Mouse (Mus musculus) left cerebral cortex, adult 2 months (tissue): ENCODE results near the gene Rabep1. TPM values are rescaled to one million over a fixed set of nuclear protein-coding genes. Genes with fewer than 3 reads are reported as not detected.
A peak's percentile ranks its signal among the peaks of the same experiment; 100 is the strongest.

Experiments used
- DNase-seq, 2 experiments: peaks; one replicate each; pipeline ENCODE4 v3.0.0; 2021 to 2022; ENCODE audit warnings: low spot score in 2 of 2, mixed read lengths in 1 of 2; ENCODE audit errors: extremely low spot score in 1 of 2
- H3K27ac ChIP-seq: fragments of 200-600 bp; 2 replicates; pipeline ENCODE4 v1.8.1; 2022
- H3K4me3 ChIP-seq: fragments of 200-600 bp; 2 replicates; pipeline ENCODE4 v1.8.1; 2022
- CTCF ChIP-seq: fragments of 200-600 bp; IDR thresholded peaks from 2 replicates; pipeline ENCODE4 v1.8.1; 2022; ENCODE audit warnings: antibody characterized with exemption, mild to moderate bottlenecking, moderate library complexity
- intact Hi-C: fragments of 180-260 bp; cut with DNase I; formaldehyde crosslinking; loops from one replicate; pipeline ENCODE4 v1.15.1; 2025
- total RNA-seq, 2 experiments: library from RNA; stranded (reverse); gene quantifications; 2 replicates each; pipeline ENCODE4 v1.2.3; 2021

Rabep1 gene
- total RNA-seq, 2 experiments from 2014 or later, result 125 to 132 TPM

- no peak overlapping the region for H3K4me3 ChIP-seq
- intact Hi-C loops, result no loop called here
- peak overlapping the region; percentile 64; the same call in 1 of the 2 replicates for H3K27ac ChIP-seq
- no peak for TF ChIP-seq CTCF
- DNase-seq, result peak; percentile 32 to 39
Measured at GRCm38 (mm10) chr11:70917896-70918295, 73.3 kb downstream of the Rabep1 start.

GRCm38 (mm10) chr11:70919524-70919923 is 74.9 kb downstream of the Rabep1 start:
- Histone ChIP-seq H3K4me3 (no peak overlapping the region), H3K27ac (no peak overlapping the region)
- TF ChIP-seq CTCF, result no peak
- no peak for DNase-seq
- intact Hi-C loops, result no loop called here

- intact Hi-C loops, result no loop called here
- TF ChIP-seq CTCF, result no peak
- no peak for DNase-seq
- no peak overlapping the region for H3K27ac ChIP-seq
- H3K4me3 ChIP-seq, result no peak overlapping the region
Measured at GRCm38 (mm10) chr11:70931461-70931860, 86.9 kb downstream of the Rabep1 start.

GRCm38 (mm10) chr11:70935316-70935715 is 90.7 kb downstream of the Rabep1 start:
- TF ChIP-seq CTCF, result no peak; the same call in 1 of the 2 replicates
- Histone ChIP-seq H3K27ac (no peak overlapping the region), H3K4me3 (no peak overlapping the region)
- DNase-seq, result no peak
- intact Hi-C loops, result no loop called here

GRCm38 (mm10) chr11:70942596-70942995 is 98.0 kb downstream of the Rabep1 start:
- TF ChIP-seq CTCF, result peak; percentile 31
- no peak for DNase-seq
- intact Hi-C loops, result no loop called here
- Histone ChIP-seq H3K27ac (no peak overlapping the region), H3K4me3 (no peak overlapping the region)

GRCm38 (mm10) chr11:70943651-70944050 is 99.1 kb downstream of the Rabep1 start:
- DNase-seq, result no peak
- H3K4me3 ChIP-seq, result no peak overlapping the region
- no peak overlapping the region for H3K27ac ChIP-seq
- intact Hi-C loops, result no loop called here
- no peak for TF ChIP-seq CTCF

- intact Hi-C loops, result no loop called here
- DNase-seq, result no peak
- Histone ChIP-seq H3K27ac (peak overlapping the region; percentile 60), H3K4me3 (no peak overlapping the region)
- TF ChIP-seq CTCF, result no peak
Measured at GRCm38 (mm10) chr11:70944935-70945817, 100.6 kb downstream of the Rabep1 start.

- intact Hi-C loops, result no loop called here
- no peak overlapping the region for H3K4me3 ChIP-seq
- DNase-seq, result no peak
- no peak overlapping the region for H3K27ac ChIP-seq
- no peak for TF ChIP-seq CTCF
Measured at GRCm38 (mm10) chr11:70954711-70955110, 110.1 kb downstream of the Rabep1 start.

- no peak overlapping the region for H3K27ac ChIP-seq
- no peak for DNase-seq
- no peak for TF ChIP-seq CTCF
Measured at GRCm38 (mm10) chr11:70960786-70961554, 116.4 kb downstream of the Rabep1 start.

GRCm38 (mm10) chr11:70964222-70964907 is 119.8 kb downstream of the Rabep1 start:
- TF ChIP-seq CTCF, result no peak
- Histone ChIP-seq H3K27ac (no peak overlapping the region), H3K4me3 (no peak overlapping the region)
- no peak for DNase-seq
- intact Hi-C loops, result no loop called here

More at GRCm38 (mm10) chr11:70960786-70961554, 116.4 kb downstream of the Rabep1 start:
- intact Hi-C loops, result no loop called here
- no peak overlapping the region for H3K4me3 ChIP-seq

GRCm38 (mm10) chr11:70969271-70969794 is 124.8 kb downstream of the Rabep1 start:
- H3K4me3 ChIP-seq, result peak overlapping the region; percentile 90
- TF ChIP-seq CTCF, result no peak
- peak overlapping the region; percentile 96 for H3K27ac ChIP-seq
- no peak for DNase-seq
- intact Hi-C loops, result no loop called here
